Mouse (Mus musculus): ENCODE data around the gene Prph.

DNA sequence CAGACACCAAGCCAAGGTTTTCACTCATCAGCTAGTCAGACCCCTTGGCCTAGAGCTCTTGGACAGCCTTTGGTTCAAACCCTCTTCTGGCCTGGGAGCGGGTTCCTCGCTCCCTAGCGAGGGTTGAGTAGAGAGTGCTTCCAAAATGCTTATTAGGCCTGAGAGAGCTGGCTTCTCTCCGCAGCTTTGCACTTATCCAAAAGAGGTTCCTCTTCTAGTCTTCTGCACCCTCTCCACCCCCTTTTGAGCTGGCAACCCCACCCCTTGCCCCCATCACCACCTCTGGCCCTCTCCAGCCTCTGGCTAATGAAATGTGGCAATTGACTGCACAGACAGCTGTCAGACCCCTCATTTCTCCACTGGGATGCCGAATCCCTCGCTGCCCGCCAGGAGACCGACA is 37.9 kb downstream of the Prph start, which contains the start of gene Dnajc22:
- TF ChIP-seq CTCF (IDR thresholded peaks at IDR 0.05; ENCODE audit: low read depth) (no peak), EP300 (IDR thresholded peaks at IDR 0.05; ENCODE audit: low read depth) (no peak)
